Mouse (Mus musculus): ENCODE measurements around the gene Barx1. TPM values are rescaled to one million over a fixed set of nuclear protein-coding genes. Genes with fewer than 3 reads are reported as not detected.
A peak's percentile ranks its signal among the peaks of the same experiment; 100 is the strongest.

Gene Barx1
- polyA plus RNA-seq, 1 experiment: 4.7 TPM

- Histone ChIP-seq H3K27ac (ENCODE audit: insufficient read depth, low read length) (no peak overlapping the region), H3K4me3 (ENCODE audit: insufficient read depth, low read length) (no peak overlapping the region), H3K4me1 (ENCODE audit: control insufficient read depth, insufficient read depth, low read length) (no peaks in the 10 kb centered on the region)
- TF ChIP-seq POLR2A (IDR thresholded peaks at IDR 0.05; ENCODE audit: low read depth, low read length) (no peak), CTCF (IDR thresholded peaks at IDR 0.05; ENCODE audit: borderline replicate concordance, insufficient read depth, low read length) (no peak)
Measured at GRCm38 (mm10) chr13:48643072-48643471, 19.7 kb upstream of the Barx1 start.

GRCm38 (mm10) chr13:48643991-48644390 is 18.8 kb upstream of the Barx1 start:
- TF ChIP-seq CTCF (IDR thresholded peaks at IDR 0.05; ENCODE audit: borderline replicate concordance, insufficient read depth, low read length) (no peak), POLR2A (IDR thresholded peaks at IDR 0.05; ENCODE audit: low read depth, low read length) (no peak)

GRCm38 (mm10) chr13:48646696-48647095 is 16.1 kb upstream of the Barx1 start:
- no peak overlapping the region for H3K4me3 ChIP-seq (ENCODE audit: insufficient read depth, low read length)
- TF ChIP-seq CTCF (IDR thresholded peaks at IDR 0.05; ENCODE audit: borderline replicate concordance, insufficient read depth, low read length) (no peak), POLR2A (IDR thresholded peaks at IDR 0.05; ENCODE audit: low read depth, low read length) (no peak)
- H3K27ac ChIP-seq (ENCODE audit: insufficient read depth, low read length): no peak overlapping the region
- no peaks in the 10 kb centered on the region for H3K4me1 ChIP-seq (ENCODE audit: control insufficient read depth, insufficient read depth, low read length)

More at GRCm38 (mm10) chr13:48643991-48644390, 18.8 kb upstream of the Barx1 start:
- no peaks in the 10 kb centered on the region for H3K4me1 ChIP-seq (ENCODE audit: control insufficient read depth, insufficient read depth, low read length)
- no peak overlapping the region for H3K27ac ChIP-seq (ENCODE audit: insufficient read depth, low read length)
- no peak overlapping the region for H3K4me3 ChIP-seq (ENCODE audit: insufficient read depth, low read length)

- no peak for TF ChIP-seq CTCF (IDR thresholded peaks at IDR 0.05; ENCODE audit: borderline replicate concordance, insufficient read depth, low read length)
- TF ChIP-seq POLR2A (IDR thresholded peaks at IDR 0.05; ENCODE audit: low read depth, low read length): no peak
- Histone ChIP-seq H3K27ac (ENCODE audit: insufficient read depth, low read length) (no peak overlapping the region), H3K4me1 (ENCODE audit: control insufficient read depth, insufficient read depth, low read length) (no peaks in the 10 kb centered on the region), H3K4me3 (ENCODE audit: insufficient read depth, low read length) (no peak overlapping the region)
Measured at GRCm38 (mm10) chr13:48650615-48651014, 12.2 kb upstream of the Barx1 start.

GRCm38 (mm10) chr13:48651132-48652065 is 11.4 kb upstream of the Barx1 start:
- Histone ChIP-seq H3K4me3 (ENCODE audit: insufficient read depth, low read length) (no peak overlapping the region), H3K4me1 (ENCODE audit: control insufficient read depth, insufficient read depth, low read length) (no peaks in the 10 kb centered on the region), H3K27ac (ENCODE audit: insufficient read depth, low read length) (no peak overlapping the region)
- TF ChIP-seq CTCF (IDR thresholded peaks at IDR 0.05; ENCODE audit: borderline replicate concordance, insufficient read depth, low read length) (no peak), POLR2A (IDR thresholded peaks at IDR 0.05; ENCODE audit: low read depth, low read length) (no peak)

- Histone ChIP-seq H3K4me3 (ENCODE audit: insufficient read depth, low read length) (no peak overlapping the region), H3K27ac (ENCODE audit: insufficient read depth, low read length) (no peak overlapping the region), H3K4me1 (ENCODE audit: control insufficient read depth, insufficient read depth, low read length) (no peaks in the 10 kb centered on the region; the same call in 1 of the 2 replicates)
- TF ChIP-seq CTCF (IDR thresholded peaks at IDR 0.05; ENCODE audit: borderline replicate concordance, insufficient read depth, low read length) (peak; percentile 69), POLR2A (IDR thresholded peaks at IDR 0.05; ENCODE audit: low read depth, low read length) (no peak)
Measured at GRCm38 (mm10) chr13:48653788-48654770, 8.7 kb upstream of the Barx1 start.

GRCm38 (mm10) chr13:48655637-48656036 is 7.2 kb upstream of the Barx1 start:
- H3K27ac ChIP-seq (ENCODE audit: insufficient read depth, low read length): no peak overlapping the region
- no peak overlapping the region for H3K4me3 ChIP-seq (ENCODE audit: insufficient read depth, low read length)
- TF ChIP-seq POLR2A (IDR thresholded peaks at IDR 0.05; ENCODE audit: low read depth, low read length) (no peak), CTCF (IDR thresholded peaks at IDR 0.05; ENCODE audit: borderline replicate concordance, insufficient read depth, low read length) (no peak)
- no peaks in the 10 kb centered on the region; the same call in 1 of the 2 replicates for H3K4me1 ChIP-seq (ENCODE audit: control insufficient read depth, insufficient read depth, low read length)

GRCm38 (mm10) chr13:48657791-48658190 is 5.0 kb upstream of the Barx1 start:
- Histone ChIP-seq H3K27ac (ENCODE audit: insufficient read depth, low read length) (no peak overlapping the region), H3K4me3 (ENCODE audit: insufficient read depth, low read length) (no peak overlapping the region), H3K4me1 (ENCODE audit: control insufficient read depth, insufficient read depth, low read length) (no peaks in the 10 kb centered on the region; the same call in 1 of the 2 replicates)
- TF ChIP-seq CTCF (IDR thresholded peaks at IDR 0.05; ENCODE audit: borderline replicate concordance, insufficient read depth, low read length) (no peak), POLR2A (IDR thresholded peaks at IDR 0.05; ENCODE audit: low read depth, low read length) (no peak)

GRCm38 (mm10) chr13:48658588-48659253 is 4.1 kb upstream of the Barx1 start:
- TF ChIP-seq CTCF (IDR thresholded peaks at IDR 0.05; ENCODE audit: borderline replicate concordance, insufficient read depth, low read length): no peak
- TF ChIP-seq POLR2A (IDR thresholded peaks at IDR 0.05; ENCODE audit: low read depth, low read length): no peak
- H3K4me1 ChIP-seq (ENCODE audit: control insufficient read depth, insufficient read depth, low read length): no peaks in the 10 kb centered on the region; the same call in 1 of the 2 replicates
- no peak overlapping the region for H3K4me3 ChIP-seq (ENCODE audit: insufficient read depth, low read length)
- H3K27ac ChIP-seq (ENCODE audit: insufficient read depth, low read length): no peak overlapping the region

Data from embryonic fibroblast, embryonic 13.5 days (primary cell).